Mouse (Mus musculus) CH12.LX (cell line): ENCODE measurements around the gene Dgcr8.

Experiments used
- CHD2 ChIP-seq: IDR thresholded peaks from 2 replicates; pipeline ENCODE4 v1.6.1; 2011; ENCODE audit warnings: low read length, improper control_type of control experiment
- CTCF ChIP-seq, 2 experiments: IDR thresholded peaks in 1 of 2; conservative IDR thresholded peaks in 1 of 2; 2 replicates each; pipeline ENCODE4 v1.5.1; 2011 to 2012; ENCODE audit warnings: low read depth in 2 of 2, low read length in 2 of 2, improper control_type of control experiment in 1 of 2, inconsistent platforms in 1 of 2, mild to moderate bottlenecking in 1 of 2, moderate library complexity in 1 of 2
- EP300 ChIP-seq: IDR thresholded peaks from 2 replicates; pipeline ENCODE4 v1.6.1; 2011; ENCODE audit warnings: low read length, improper control_type of control experiment
- GABPA ChIP-seq: IDR thresholded peaks from 2 replicates; pipeline ENCODE4 v1.6.1; 2012; ENCODE audit warnings: low read depth, low read length, improper control_type of control experiment, inconsistent platforms; ENCODE audit not compliant: insufficient replicate concordance
- JUN ChIP-seq: IDR thresholded peaks from 2 replicates; pipeline ENCODE4 v1.6.1; 2011; ENCODE audit warnings: low read depth, mild to moderate bottlenecking, low read length, improper control_type of control experiment, moderate library complexity; ENCODE audit not compliant: insufficient read depth
- KAT2A ChIP-seq: IDR thresholded peaks from 2 replicates; pipeline ENCODE4 v1.6.1; 2012; ENCODE audit warnings: low read length, improper control_type of control experiment, inconsistent platforms; ENCODE audit not compliant: insufficient replicate concordance
- MAZ ChIP-seq: IDR thresholded peaks from 2 replicates; pipeline ENCODE4 v1.6.1; 2012; ENCODE audit warnings: low read depth, mild to moderate bottlenecking, inconsistent platforms, low read length, improper control_type of control experiment, moderate library complexity
- NELFE ChIP-seq: IDR thresholded peaks from 2 replicates; pipeline ENCODE4 v1.6.1; 2011; ENCODE audit warnings: low read depth, low read length, improper control_type of control experiment
- POLR2A ChIP-seq: IDR thresholded peaks from 2 replicates; pipeline ENCODE4 v1.6.1; 2011; ENCODE audit warnings: low read depth, mild to moderate bottlenecking, improper control_type of control experiment, low read length
- RAD21 ChIP-seq: IDR thresholded peaks from 2 replicates; pipeline ENCODE4 v1.6.1; 2011; ENCODE audit warnings: low read depth, mild to moderate bottlenecking, low read length, improper control_type of control experiment, moderate library complexity
- SIN3A ChIP-seq: IDR thresholded peaks from 2 replicates; pipeline ENCODE4 v1.6.1; 2012; ENCODE audit warnings: low read length, improper control_type of control experiment, inconsistent platforms
- USF2 ChIP-seq: conservative IDR thresholded peaks from 2 replicates; pipeline ENCODE4 v1.6.1; 2011; ENCODE audit warnings: low read depth, low read length, improper control_type of control experiment
- ZNF384 ChIP-seq: IDR thresholded peaks from 2 replicates; pipeline ENCODE4 v1.6.1; 2012; ENCODE audit warnings: low read depth, low read length, improper control_type of control experiment, inconsistent platforms

DNA sequence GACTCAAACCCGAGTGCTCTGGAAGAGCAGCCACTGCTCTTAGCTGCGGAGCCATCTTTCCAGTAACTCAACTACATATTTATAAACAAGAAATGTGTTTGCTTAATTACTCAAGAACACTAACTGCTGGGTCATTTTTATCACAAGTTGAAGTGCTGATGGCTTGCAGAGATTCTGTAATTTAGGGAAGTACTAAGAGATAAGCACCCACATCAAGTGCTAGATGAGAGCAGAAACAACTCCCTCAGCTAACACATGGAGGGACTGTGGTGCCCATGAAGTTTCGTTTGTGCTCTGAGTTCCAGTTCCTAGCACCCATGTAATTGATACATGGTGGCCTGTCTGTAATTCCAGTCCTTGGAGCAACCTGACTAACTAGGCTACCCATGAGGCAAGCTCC lies 29.9 kb upstream of the Dgcr8 start:
- TF ChIP-seq EP300 (no peak), KAT2A (no peak), MAZ (no peak), POLR2A (no peak), CTCF (conservative IDR thresholded peaks at IDR 0.05 in 1 of 2, IDR thresholded peaks at IDR 0.05 in 1 of 2; ENCODE audit: low read depth in 2 of 2, low read length in 2 of 2) (no peak), RAD21 (no peak), SIN3A (no peak), CHD2 (no peak), GABPA (no peak), ZNF384 (no peak), NELFE (no peak), JUN (no peak), USF2 (no peak)
